Mouse (Mus musculus) lung, postnatal 0 days (tissue): ENCODE results near the gene Actl6b. TPM values are rescaled to one million over a fixed set of nuclear protein-coding genes. Genes with fewer than 3 reads are reported as not detected.

Experiments
- ATAC-seq: fragments of 200-750 bp; cut with Nextera tagmentation; 2 replicates; pipeline ENCODE4 v1.8.0; 2017; ENCODE audit warnings: moderate library complexity
- DNase-seq: peaks from one replicate; pipeline ENCODE4 v3.0.0-alpha.2; 2016; ENCODE audit warnings: low spot score
- H3K27ac ChIP-seq: fragments of 300-500 bp; sonication (generic); 2 replicates; pipeline ENCODE4 v1.5.1; 2014; ENCODE audit warnings: antibody characterized with exemption, mild to moderate bottlenecking, low read length, mixed read lengths
- H3K27me3 ChIP-seq: fragments of 300-500 bp; sonication (generic); replicated peaks from 2 replicates; pipeline ENCODE4 v1.6.1; 2014; ENCODE audit warnings: low read length, mixed read lengths; ENCODE audit not compliant: insufficient read depth
- H3K36me3 ChIP-seq: fragments of 300-500 bp; sonication (generic); 2 replicates; pipeline ENCODE4 v1.6.1; 2014; ENCODE audit warnings: low read length, mixed read lengths; ENCODE audit not compliant: insufficient read depth
- H3K4me1 ChIP-seq: fragments of 300-500 bp; sonication (generic); 2 replicates; pipeline ENCODE4 v1.6.1; 2014; ENCODE audit warnings: antibody characterized with exemption, low read depth, low read length, mixed read lengths; ENCODE audit not compliant: insufficient read depth
- H3K4me2 ChIP-seq: fragments of 300-500 bp; sonication (generic); replicated peaks from 2 replicates; pipeline ENCODE4 v1.6.1; 2014; ENCODE audit warnings: low read depth, mild to moderate bottlenecking, low read length, moderate library complexity, mixed read lengths
- H3K4me3 ChIP-seq: fragments of 300-500 bp; sonication (generic); 2 replicates; pipeline ENCODE4 v1.5.1; 2014; ENCODE audit warnings: low read depth, low read length
- H3K9ac ChIP-seq: fragments of 300-500 bp; sonication (generic); replicated peaks from 2 replicates; pipeline ENCODE4 v1.6.1; 2014; ENCODE audit warnings: low read depth, mild to moderate bottlenecking
- H3K9me3 ChIP-seq: fragments of 300-500 bp; sonication (generic); 2 replicates; pipeline ENCODE4 v1.6.1; 2016; ENCODE audit warnings: low read length, mixed read lengths
- CTCF ChIP-seq: IDR thresholded peaks from 2 replicates; pipeline ENCODE4 v1.5.1; 2016; ENCODE audit warnings: antibody characterized with exemption, mild to moderate bottlenecking
- EP300 ChIP-seq: IDR thresholded peaks from 2 replicates; pipeline ENCODE4 v1.6.1; 2016; ENCODE audit warnings: antibody characterized with exemption, mild to moderate bottlenecking, control low read depth
- WGBS: fragments of 180-500 bp; shearing (Covaris S2); extraction: QIAGEN DNeasy Blood & Tissue Kit; methylation state at CpG from one replicate; pipeline ENCODE4 v1.1.7; 2014; 5-methylcytosine and 5-hydroxymethylcytosine counted together
- polyA plus RNA-seq: library from polyadenylated mRNA; unstranded; fragments of >200 nt; fragmentation: Nextera tagmentation; extraction: Ambion mirVana; gene quantifications from 2 replicates; pipeline ENCODE4 v1.2.1, GENCODE M21; 2015

Gene Actl6b
- polyA plus RNA-seq, 1 experiment from 2014 or later = not detected

- Histone ChIP-seq H3K36me3 (peaks cover 50% of the 10 kb centered on the region), H3K4me3 (no peak overlapping the region), H3K9ac (no peak overlapping the region), H3K9me3 (no peaks in the 10 kb centered on the region), H3K4me2 (no peak overlapping the region), H3K4me1 (no peaks in the 10 kb centered on the region), H3K27me3 (no peaks in the 10 kb centered on the region), H3K27ac (0 out of 2 replicates have a peak overlapping the region, but pooled peaks have one; percentile 2)
- DNase-seq (peak; percentile 49), ATAC-seq (peak; percentile 27; the same call in 1 of the 2 replicates)
- TF ChIP-seq EP300 (no peak), CTCF (no peak)
- WGBS = 67% methylated on average over 9 of the region's 9 CpGs
Measured at GRCm38 (mm10) chr5:137521861-137522260, 31.5 kb upstream of the Actl6b start.

- Histone ChIP-seq H3K4me1 (no peaks in the 10 kb centered on the region), H3K27ac (no peak overlapping the region), H3K27me3 (no peaks in the 10 kb centered on the region), H3K36me3 (peaks cover 54% of the 10 kb centered on the region), H3K4me3 (no peak overlapping the region), H3K9ac (no peak overlapping the region), H3K9me3 (no peaks in the 10 kb centered on the region), H3K4me2 (no peak overlapping the region)
- TF ChIP-seq EP300 (no peak), CTCF (peak; percentile 16; the same call in 1 of the 2 replicates)
- DNase-seq (peak; percentile 4), ATAC-seq (no peak; the same call in 1 of the 2 replicates)
- 71% methylated on average over 11 of the region's 11 CpGs for WGBS
Measured at GRCm38 (mm10) chr5:137522711-137523110, 30.6 kb upstream of the Actl6b start.

- Histone ChIP-seq H3K4me1 (no peaks in the 10 kb centered on the region), H3K4me3 (no peak overlapping the region), H3K36me3 (peaks cover 64% of the 10 kb centered on the region), H3K27ac (no peak overlapping the region), H3K27me3 (no peaks in the 10 kb centered on the region), H3K9me3 (no peaks in the 10 kb centered on the region), H3K4me2 (no peak overlapping the region), H3K9ac (no peak overlapping the region)
- peak; percentile 29 for TF ChIP-seq CTCF
- no peak for TF ChIP-seq EP300
- ATAC-seq = no peak
- 74% methylated on average over 25 of the region's 25 CpGs for WGBS
- DNase-seq = peak; percentile 5
Measured at GRCm38 (mm10) chr5:137523396-137524250, 29.7 kb upstream of the Actl6b start.

GRCm38 (mm10) chr5:137524251-137524515 is 29.1 kb upstream of the Actl6b start:
- DNase-seq (no peak), ATAC-seq (no peak)
- Histone ChIP-seq H3K4me3 (no peak overlapping the region), H3K36me3 (peaks cover 69% of the 10 kb centered on the region), H3K9ac (no peak overlapping the region), H3K27ac (no peak overlapping the region), H3K27me3 (no peaks in the 10 kb centered on the region), H3K4me2 (no peak overlapping the region), H3K4me1 (no peaks in the 10 kb centered on the region), H3K9me3 (no peaks in the 10 kb centered on the region)
- 86% methylated on average over 8 of the region's 8 CpGs for WGBS
- TF ChIP-seq EP300 = no peak
- TF ChIP-seq CTCF = no peak

- H3K9ac ChIP-seq = no peak overlapping the region
- no peak overlapping the region for H3K4me3 ChIP-seq
- no peaks in the 10 kb centered on the region for H3K9me3 ChIP-seq
- no peaks in the 10 kb centered on the region for H3K27me3 ChIP-seq
- peaks cover 70% of the 10 kb centered on the region for H3K36me3 ChIP-seq
- H3K4me2 ChIP-seq = no peak overlapping the region
- no peaks in the 10 kb centered on the region for H3K4me1 ChIP-seq
- no peak for DNase-seq
- 82% methylated on average over 13 of the region's 13 CpGs for WGBS
- no peak overlapping the region for H3K27ac ChIP-seq
- no peak for TF ChIP-seq CTCF
- no peak for TF ChIP-seq EP300
- ATAC-seq = no peak
Measured at GRCm38 (mm10) chr5:137524671-137525070, 28.6 kb upstream of the Actl6b start.

GRCm38 (mm10) chr5:137525511-137525910 is 27.8 kb upstream of the Actl6b start:
- WGBS = 73% methylated on average over 16 of the region's 16 CpGs
- H3K9ac ChIP-seq = no peak overlapping the region
- 0 out of 2 replicates have a peak, but pooled peaks cover 6% of the 10 kb centered on the region for H3K4me1 ChIP-seq
- no peak for ATAC-seq
- H3K4me2 ChIP-seq = no peak overlapping the region
- no peak overlapping the region for H3K27ac ChIP-seq
- no peaks in the 10 kb centered on the region for H3K27me3 ChIP-seq
- peaks cover 62% of the 10 kb centered on the region for H3K36me3 ChIP-seq
- H3K4me3 ChIP-seq = no peak overlapping the region
- TF ChIP-seq CTCF (no peak), EP300 (no peak)
- H3K9me3 ChIP-seq = no peaks in the 10 kb centered on the region
- DNase-seq = no peak
